Mouse (Mus musculus): ENCODE results near the gene Vac14.

- TF ChIP-seq POLR2A (IDR thresholded peaks at IDR 0.05; ENCODE audit: extremely low read depth, insufficient read depth, low read length) (no peak), CTCF (IDR thresholded peaks at IDR 0.05; ENCODE audit: extremely low read depth, insufficient read depth, low read length) (no peak)
Observed at GRCm38 (mm10) chr8:110651847-110652246, 33.5 kb downstream of the Vac14 start.
